8 mouse cellular contexts compared by ENCODE assay signal in genomic region chr7:126625369-126625768, GRCm38 (mm10). TPM values are rescaled to one million over a fixed set of nuclear protein-coding genes. Genes with fewer than 3 reads are reported as not detected.
A peak's percentile ranks its signal among the peaks of the same experiment; 100 is the strongest.
DNase-seq lines count a peak whose midpoint lies in the region; ATAC-seq lines count a peak whose summit lies in the region.

No protein-coding gene starts in this region.

- intact Hi-C loops in heart, postnatal 36 days (cut with DNase I): no loop called here

- peak; percentile 94 for DNase-seq in 3T3-L1 (ENCODE audit: low read depth, low spot score)
- DNase-seq in Muller cell, postnatal 12 days (ENCODE audit: inconsistent ontology term): peak; percentile 97
- DNase-seq in heart, postnatal 36 days: peak; percentile 80
- DNase-seq in left cerebral cortex, adult 18-20 months (ENCODE audit: low spot score in 2 of 2): peak; percentile 20 to 21
- DNase-seq in lung, postnatal 36 days: peak; percentile 95
- DNase-seq in testis, postnatal 10 days (ENCODE audit: low spot score): peak; percentile 60
- no peak for DNase-seq in thymus, postnatal 25 days

- peak; percentile 83 for ATAC-seq in frontal cortex, adult (ENCODE audit: low TSS enrichment)

RNA-seq across cellular contexts. Expression of gene Nupr1, which starts 5.3 kb away (rescaled TPM):
- 1 to 10 TPM; 7.2 to 9.9 TPM for total RNA-seq in heart, postnatal 36 days (2021)
- 10 to 100 TPM; 20.3 to 22.6 TPM for total RNA-seq in left cerebral cortex, adult 18-20 months (2021)

RNA-seq across cellular contexts. Expression of gene Sgf29, which starts 23.7 kb away (rescaled TPM):
- total RNA-seq in heart, postnatal 36 days (2021): 10 to 100 TPM; 21.8 to 25.2 TPM
- 10 to 100 TPM; 30.5 to 32.9 TPM for total RNA-seq in left cerebral cortex, adult 18-20 months (2021)

RNA-seq across cellular contexts. Expression of gene Il27, which starts 30.6 kb away (rescaled TPM):
- not detected for total RNA-seq in heart, postnatal 36 days (2021)
- total RNA-seq in left cerebral cortex, adult 18-20 months (2021): not detected

RNA-seq across cellular contexts. Expression of gene Cln3, which starts 39.8 kb away (rescaled TPM):
- 10 to 100 TPM; 14.8 to 16.3 TPM for total RNA-seq in heart, postnatal 36 days (2021)
- total RNA-seq in left cerebral cortex, adult 18-20 months (2021): 10 to 100 TPM; 26.2 to 26.7 TPM

RNA-seq across cellular contexts. Expression of gene Apobr, which starts 40.6 kb away (rescaled TPM):
- total RNA-seq in heart, postnatal 36 days (2021): under 1 TPM; 0.41 to 0.53 TPM
- 1 to 10 TPM in 1 of 2 experiments, under 1 TPM in 1; 0.58 to 1.1 TPM for total RNA-seq in left cerebral cortex, adult 18-20 months (2021)
